Comparison of ENCODE assay signal across 19 mouse cellular contexts in the genomic region with DNA sequence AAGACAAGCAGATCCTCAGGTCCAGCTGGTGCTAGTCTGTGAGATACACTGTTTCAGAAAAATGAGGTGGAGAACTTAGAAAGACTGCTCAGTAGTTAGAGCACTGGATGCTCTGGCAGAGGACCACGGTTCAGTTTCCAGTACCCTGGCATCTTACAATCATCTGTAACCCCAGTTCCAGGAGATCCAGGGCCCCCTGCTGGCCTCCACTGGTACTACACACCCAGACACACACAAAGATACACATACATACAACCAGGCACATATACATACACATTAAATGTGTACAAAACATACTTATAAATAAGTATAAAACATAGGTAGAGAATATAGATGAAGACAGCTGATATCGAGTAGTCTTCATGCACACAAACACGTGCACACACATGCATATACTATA.
DNase-seq lines count a peak whose midpoint lies in the region; ATAC-seq and TF ChIP-seq lines count a peak whose summit lies in the region.
"Had no signal": no experiment of that assay in that cellular context is flagged by ENCODE, and none has a peak within 500 bp of the region (broad histone marks: within the 10 kb centered on the region; RNA-seq: fewer than 3 reads in every experiment).

No protein-coding gene starts in this region.

- intact Hi-C loops in heart, adult 2 months (cut with DNase I): loop anchor here (10.0 kb wide), 1 partner anchor 240 kb away; no protein-coding TSS in a partner anchor
- intact Hi-C loops in heart, postnatal 25 days (cut with DNase I): no loop called here

- DNase-seq in heart, adult 2 months: no peak
- DNase-seq in heart, postnatal 25 days (ENCODE audit: low spot score): no peak
- no peak for DNase-seq in lung, postnatal 0 days (ENCODE audit: low spot score)
- DNase-seq in lung, postnatal 25 days (ENCODE audit: low spot score): no peak
- DNase-seq in ES-E14 (ENCODE audit: low read depth, low spot score): no peak
- peak; percentile 29 for DNase-seq in induced T-regulatory cell, adult 2 months (ENCODE audit: low read depth)
- no peak for DNase-seq in right cerebral cortex, postnatal 25 days
- no peak for DNase-seq in cerebellum, postnatal 25 days
- DNase-seq: adrenal gland, postnatal 36 days; kidney, adult 11 months; kidney, postnatal 36 days; right cerebral cortex, adult 18-20 months; thymus, postnatal 36 days had no signal

- 85% methylated on average over 3 of the region's 3 CpGs for WGBS in heart, adult 2 months
- WGBS in lung, postnatal 0 days: 86% methylated on average over 3 of the region's 3 CpGs

- H3K27ac ChIP-seq in heart, adult 2 months: no peak overlapping the region
- no peak overlapping the region for H3K27ac ChIP-seq in lung, postnatal 0 days (ENCODE audit: low read length)
- H3K27ac ChIP-seq in ES-E14 (ENCODE audit: insufficient read depth, low read depth, low read length, poor library complexity, severe bottlenecking): no peak overlapping the region
- H3K27ac ChIP-seq: embryonic facial prominence, embryonic 12.5 days; hindbrain, embryonic 12.5 days; limb, embryonic 15.5 days; lung, embryonic 15.5 days had no signal

- no peak for TF ChIP-seq POLR2A in heart, adult 2 months (IDR thresholded peaks at IDR 0.05; ENCODE audit: insufficient read depth, low read depth, low read length)

- no peaks in the 10 kb centered on the region; the same call in 1 of the 2 replicates for H3K4me1 ChIP-seq in heart, adult 2 months (ENCODE audit: control insufficient read depth, insufficient read depth, low read length)
- H3K4me1 ChIP-seq in lung, postnatal 0 days (ENCODE audit: insufficient read depth, low read depth, low read length): no peaks in the 10 kb centered on the region
- H3K4me1 ChIP-seq in ES-E14 (ENCODE audit: control insufficient read depth in 2 of 2, insufficient read depth in 2 of 2, low read length in 2 of 2, poor library complexity in 1 of 2): no peaks in the 10 kb centered on the region; a peak in 1 of 4 replicates
- H3K4me1 ChIP-seq: lung, embryonic 15.5 days had no signal

- H3K4me3 ChIP-seq in heart, adult 2 months: no peak overlapping the region
- H3K4me3 ChIP-seq in lung, postnatal 0 days (ENCODE audit: low read depth, low read length): no peak overlapping the region
- H3K4me3 ChIP-seq in ES-E14 (ENCODE audit: insufficient read depth in 1 of 2, low read depth in 1 of 2, low read length in 2 of 2, poor library complexity in 1 of 2, severe bottlenecking in 1 of 2): no peak overlapping the region
- H3K4me3 ChIP-seq: embryonic facial prominence, embryonic 12.5 days; hindbrain, embryonic 12.5 days; limb, embryonic 15.5 days; lung, embryonic 15.5 days had no signal

- no peak for ATAC-seq in lung, postnatal 0 days
- ATAC-seq: midbrain, embryonic 16.5 days; Patski had no signal

- no peak overlapping the region for H3K4me2 ChIP-seq in lung, postnatal 0 days (replicated peaks; ENCODE audit: low read depth, low read length)
- H3K4me2 ChIP-seq: embryonic facial prominence, embryonic 12.5 days; hindbrain, embryonic 12.5 days; limb, embryonic 15.5 days; lung, embryonic 15.5 days had no signal

- H3K79me2 ChIP-seq in heart, adult 2 months (replicated peaks; ENCODE audit: control insufficient read depth, insufficient read depth, low read length): no peaks in the 10 kb centered on the region

- H3K9ac ChIP-seq in heart, adult 2 months (ENCODE audit: low read depth, low read length): no peak overlapping the region
- no peak overlapping the region for H3K9ac ChIP-seq in lung, postnatal 0 days (replicated peaks; ENCODE audit: low read depth)
- H3K9ac ChIP-seq in ES-E14 (ENCODE audit: insufficient read depth, low read depth, low read length, poor library complexity, severe bottlenecking): no peak overlapping the region
- H3K9ac ChIP-seq: embryonic facial prominence, embryonic 12.5 days; hindbrain, embryonic 12.5 days; limb, embryonic 15.5 days; lung, embryonic 15.5 days had no signal

- TF ChIP-seq EP300 in heart, adult 2 months (IDR thresholded peaks at IDR 0.05; ENCODE audit: insufficient read depth, low read depth, low read length): no peak
- no peak for TF ChIP-seq EP300 in lung, postnatal 0 days (IDR thresholded peaks at IDR 0.05)

- peaks cover 1% of the 10 kb centered on the region; the same call in 1 of the 2 replicates for H3K27me3 ChIP-seq in heart, adult 2 months (ENCODE audit: control insufficient read depth, insufficient read depth, low read length)
- no peaks in the 10 kb centered on the region for H3K27me3 ChIP-seq in lung, postnatal 0 days (replicated peaks; ENCODE audit: insufficient read depth, low read length)
- H3K27me3 ChIP-seq: embryonic facial prominence, embryonic 12.5 days; hindbrain, embryonic 12.5 days; limb, embryonic 15.5 days; lung, embryonic 15.5 days; Patski had no signal

- TF ChIP-seq CTCF in heart, adult 2 months (IDR thresholded peaks at IDR 0.05): peak; percentile 33
- peak; percentile 21; the same call in 1 of the 2 replicates for TF ChIP-seq CTCF in lung, postnatal 0 days (IDR thresholded peaks at IDR 0.05)

- in situ Hi-C loops in ES-E14 (cut with MboI; ENCODE audit: low sequenced_read_pairs in 2 of 2, unreplicated experiment in 2 of 2): no loop called here

- H3K9me3 ChIP-seq in lung, postnatal 0 days (ENCODE audit: low read length): no peaks in the 10 kb centered on the region
- H3K9me3 ChIP-seq in ES-E14 (ENCODE audit: control insufficient read depth, insufficient read depth, low read depth, low read length): no peaks in the 10 kb centered on the region
- H3K9me3 ChIP-seq: embryonic facial prominence, embryonic 12.5 days; limb, embryonic 15.5 days; lung, embryonic 15.5 days had no signal

- H3K36me3 ChIP-seq in heart, adult 2 months (ENCODE audit: control insufficient read depth, insufficient read depth, low read length): no peaks in the 10 kb centered on the region
- H3K36me3 ChIP-seq in lung, postnatal 0 days (ENCODE audit: insufficient read depth, low read length): no peaks in the 10 kb centered on the region
- H3K36me3 ChIP-seq in ES-E14 (ENCODE audit: control insufficient read depth, insufficient read depth, low read length, poor library complexity, severe bottlenecking): no peaks in the 10 kb centered on the region
- H3K36me3 ChIP-seq: embryonic facial prominence, embryonic 12.5 days; hindbrain, embryonic 12.5 days; limb, embryonic 15.5 days; lung, embryonic 15.5 days had no signal

TF ChIP-seq in ES-E14, 5 proteins besides CTCF, POLR2A, EP300 and RAD21:
- TF ChIP-seq CHD2 (IDR thresholded peaks at IDR 0.05; ENCODE audit: low read depth, low read length) (no peak), ZC3H11A (IDR thresholded peaks at IDR 0.05; ENCODE audit: borderline replicate concordance, low read depth, low read length) (peak; percentile 10; the same call in 1 of the 2 replicates), ZNF384 (IDR thresholded peaks at IDR 0.05; ENCODE audit: low read depth, low read length) (no peak), MAFK (IDR thresholded peaks at IDR 0.05; ENCODE audit: insufficient read depth, low read depth, low read length) (no peak), HCFC1 (IDR thresholded peaks at IDR 0.05; ENCODE audit: borderline replicate concordance, insufficient read depth, low read length) (no peak)
